Mouse (Mus musculus) lung, postnatal 0 days (tissue): ENCODE results near the gene Gm13283. TPM values are rescaled to one million over a fixed set of nuclear protein-coding genes. Genes with fewer than 3 reads are reported as not detected.
A peak's percentile ranks its signal among the peaks of the same experiment; 100 is the strongest.
"Not testable (repeated sequence)": the region's sequence is repeated elsewhere in the genome, so short reads cannot be mapped to it uniquely, and the experiment has no call there.

Experiments
- ATAC-seq: fragments of 200-750 bp; cut with Nextera tagmentation; 2 replicates; pipeline ENCODE4 v1.8.0; 2017; ENCODE audit warnings: moderate library complexity
- DNase-seq: peaks from one replicate; pipeline ENCODE4 v3.0.0-alpha.2; 2016; ENCODE audit warnings: low spot score
- H3K27ac ChIP-seq: fragments of 300-500 bp; sonication (generic); 2 replicates; pipeline ENCODE4 v1.5.1; 2014; ENCODE audit warnings: antibody characterized with exemption, mild to moderate bottlenecking, low read length, mixed read lengths
- H3K27me3 ChIP-seq: fragments of 300-500 bp; sonication (generic); replicated peaks from 2 replicates; pipeline ENCODE4 v1.6.1; 2014; ENCODE audit warnings: low read length, mixed read lengths; ENCODE audit not compliant: insufficient read depth
- H3K36me3 ChIP-seq: fragments of 300-500 bp; sonication (generic); 2 replicates; pipeline ENCODE4 v1.6.1; 2014; ENCODE audit warnings: low read length, mixed read lengths; ENCODE audit not compliant: insufficient read depth
- H3K4me1 ChIP-seq: fragments of 300-500 bp; sonication (generic); 2 replicates; pipeline ENCODE4 v1.6.1; 2014; ENCODE audit warnings: antibody characterized with exemption, low read depth, low read length, mixed read lengths; ENCODE audit not compliant: insufficient read depth
- H3K4me2 ChIP-seq: fragments of 300-500 bp; sonication (generic); replicated peaks from 2 replicates; pipeline ENCODE4 v1.6.1; 2014; ENCODE audit warnings: low read depth, mild to moderate bottlenecking, low read length, moderate library complexity, mixed read lengths
- H3K4me3 ChIP-seq: fragments of 300-500 bp; sonication (generic); 2 replicates; pipeline ENCODE4 v1.5.1; 2014; ENCODE audit warnings: low read depth, low read length
- H3K9ac ChIP-seq: fragments of 300-500 bp; sonication (generic); replicated peaks from 2 replicates; pipeline ENCODE4 v1.6.1; 2014; ENCODE audit warnings: low read depth, mild to moderate bottlenecking
- H3K9me3 ChIP-seq: fragments of 300-500 bp; sonication (generic); 2 replicates; pipeline ENCODE4 v1.6.1; 2016; ENCODE audit warnings: low read length, mixed read lengths
- CTCF ChIP-seq: IDR thresholded peaks from 2 replicates; pipeline ENCODE4 v1.5.1; 2016; ENCODE audit warnings: antibody characterized with exemption, mild to moderate bottlenecking
- EP300 ChIP-seq: IDR thresholded peaks from 2 replicates; pipeline ENCODE4 v1.6.1; 2016; ENCODE audit warnings: antibody characterized with exemption, mild to moderate bottlenecking, control low read depth
- WGBS: fragments of 180-500 bp; shearing (Covaris S2); extraction: QIAGEN DNeasy Blood & Tissue Kit; methylation state at CpG from one replicate; pipeline ENCODE4 v1.1.7; 2014; 5-methylcytosine and 5-hydroxymethylcytosine counted together
- polyA plus RNA-seq: library from polyadenylated mRNA; unstranded; fragments of >200 nt; fragmentation: Nextera tagmentation; extraction: Ambion mirVana; gene quantifications from 2 replicates; pipeline ENCODE4 v1.2.1, GENCODE M21; 2015

The Gm13283 gene
- polyA plus RNA-seq: 0.38 and 0.44 TPM in 2 replicates

GRCm38 (mm10) chr4:88759610-88760268 lies at the start of gene Gm13283:
Gene Gm13283, plus strand, starts transcription at chr4:88760119.
- H3K4me3 ChIP-seq: peak within 1 kb of the TSS; percentile 25; the same call in 1 of the 2 replicates
- H3K4me1 ChIP-seq, H3K9ac ChIP-seq, DNase-seq, H3K27me3 ChIP-seq, H3K4me2 ChIP-seq, ATAC-seq, H3K9me3 ChIP-seq, H3K27ac ChIP-seq, H3K36me3 ChIP-seq: not testable (repeated sequence)
- 17% methylated on average over 8 of the region's 14 CpGs for WGBS

- 46% methylated on average over 1 of the region's 1 CpGs for WGBS
- H3K4me3 ChIP-seq: no peak overlapping the region
- H3K27ac ChIP-seq: no peak overlapping the region
- TF ChIP-seq EP300 (no peak), CTCF (no peak)
- H3K9me3 ChIP-seq: no peaks in the 10 kb centered on the region
- no peak overlapping the region for H3K9ac ChIP-seq
- H3K36me3 ChIP-seq: no peaks in the 10 kb centered on the region
- H3K4me2 ChIP-seq: no peak overlapping the region
- no peak for DNase-seq
- H3K4me1 ChIP-seq: peaks cover 8% of the 10 kb centered on the region; the same call in 1 of the 2 replicates
- H3K27me3 ChIP-seq: no peaks in the 10 kb centered on the region
- no peak for ATAC-seq
Observed at GRCm38 (mm10) chr4:88714281-88714680, 45.6 kb upstream of the Gm13283 start.

- Histone ChIP-seq H3K9ac (no peak overlapping the region), H3K4me3 (no peak overlapping the region), H3K27me3 (no peaks in the 10 kb centered on the region), H3K9me3 (no peaks in the 10 kb centered on the region), H3K4me1 (peaks cover 9% of the 10 kb centered on the region; the same call in 1 of the 2 replicates), H3K36me3 (no peaks in the 10 kb centered on the region), H3K4me2 (no peak overlapping the region), H3K27ac (no peak overlapping the region)
- ATAC-seq (no peak), DNase-seq (no peak)
- TF ChIP-seq CTCF: no peak
- TF ChIP-seq EP300: no peak
Observed at GRCm38 (mm10) chr4:88715059-88715458, 44.9 kb upstream of the Gm13283 start.

- peaks cover 23% of the 10 kb centered on the region; the same call in 1 of the 2 replicates for H3K4me1 ChIP-seq
- H3K4me3 ChIP-seq: peak overlapping the region; percentile 31
- DNase-seq (no peak), ATAC-seq (no peak)
- no peaks in the 10 kb centered on the region for H3K36me3 ChIP-seq
- H3K9ac ChIP-seq: no peak overlapping the region
- H3K27ac ChIP-seq: no peak overlapping the region
- TF ChIP-seq CTCF (no peak), EP300 (no peak)
- 19% methylated on average over 1 of the region's 1 CpGs for WGBS
- peak overlapping the region; percentile 48 for H3K4me2 ChIP-seq
- no peaks in the 10 kb centered on the region for H3K9me3 ChIP-seq
- no peaks in the 10 kb centered on the region for H3K27me3 ChIP-seq
Observed at GRCm38 (mm10) chr4:88718715-88719114, 41.2 kb upstream of the Gm13283 start.

- Histone ChIP-seq H3K27ac (peak within 1 kb of the TSS; percentile 99), H3K36me3 (no peaks in the 10 kb centered on the region), H3K4me2 (peak within 1 kb of the TSS; percentile 69), H3K27me3 (no peaks in the 10 kb centered on the region), H3K9ac (peak within 1 kb of the TSS; percentile 90), H3K9me3 (no peaks in the 10 kb centered on the region), H3K4me1 (peaks cover 23% of the 10 kb centered on the region; the same call in 1 of the 2 replicates), H3K4me3 (peak within 1 kb of the TSS; percentile 88)
- 2% methylated on average over 79 of the region's 82 CpGs for WGBS
- peak; percentile 97 for ATAC-seq
- peak; percentile 98 for DNase-seq
- TF ChIP-seq CTCF: no peak
- TF ChIP-seq EP300: no peak
Observed at GRCm38 (mm10) chr4:88721791-88722721, 37.9 kb upstream of the Gm13283 start, which contains the start of the genes Gm26566 and Klhl9. Gene Gm26566, plus strand, starts transcription at chr4:88721805. Gene Klhl9, minus strand, starts transcription at chr4:88722465.

- WGBS: 41% methylated on average over 8 of the region's 8 CpGs
- Histone ChIP-seq H3K4me2 (peak overlapping the region; percentile 69; the same call in 1 of the 2 replicates), H3K27ac (peak overlapping the region; percentile 47), H3K4me1 (peaks cover 19% of the 10 kb centered on the region; the same call in 1 of the 2 replicates), H3K36me3 (no peaks in the 10 kb centered on the region), H3K9ac (no peak overlapping the region), H3K4me3 (no peak overlapping the region), H3K27me3 (no peaks in the 10 kb centered on the region), H3K9me3 (no peaks in the 10 kb centered on the region)
- TF ChIP-seq CTCF (no peak), EP300 (peak; percentile 66; the same call in 1 of the 2 replicates)
- ATAC-seq (peak; percentile 8; the same call in 1 of the 2 replicates), DNase-seq (peak; percentile 74)
Observed at GRCm38 (mm10) chr4:88723497-88724090, 36.3 kb upstream of the Gm13283 start.
